Mouse (Mus musculus) layer of hippocampus, adult 2 months (tissue): Measurements from ENCODE around the gene Fam163b. TPM values are rescaled to one million over a fixed set of nuclear protein-coding genes. Genes with fewer than 3 reads are reported as not detected.

ENCODE experiments used
- DNase-seq, 2 experiments: peaks; one replicate each; pipeline ENCODE4 v3.0.0; 2022; ENCODE audit warnings: low spot score in 2 of 2
- H3K27ac ChIP-seq: fragments of 200-600 bp; 2 replicates; pipeline ENCODE4 v1.8.1; 2022
- H3K4me3 ChIP-seq: fragments of 200-600 bp; 2 replicates; pipeline ENCODE4 v1.8.1; 2022; ENCODE audit warnings: mild to moderate bottlenecking
- CTCF ChIP-seq: fragments of 200-600 bp; conservative IDR thresholded peaks from 2 replicates; pipeline ENCODE4 v1.8.1; 2022; ENCODE audit warnings: antibody characterized with exemption, mild to moderate bottlenecking, moderate library complexity
- long read RNA-seq, 2 experiments: library from polyadenylated mRNA; stranded (forward); transcript quantifications; one replicate each; pipeline ENCODE4 v2.0.0; 2021; ENCODE audit warnings: borderline mapping rate in 2 of 2
- total RNA-seq, 2 experiments: library from RNA; stranded (reverse); gene quantifications; 2 replicates each; pipeline ENCODE4 v1.2.3; 2021

Gene Fam163b
- total RNA-seq, result 100 to 1,000 TPM; 132 to 144 TPM
- long read RNA-seq, experiment 1, transcript Fam163b-201 (3 exons, 2,959 nt), result major isoform, 25 of 48 reads
- long read RNA-seq, experiment 1, partial matches to known transcripts, result 3 of 48 reads
- long read RNA-seq, experiment 1, other reads (novel, unspliced or antisense), result 20 of 48 reads
- long read RNA-seq, experiment 2, transcript Fam163b-201 (3 exons, 2,959 nt), result major isoform, 35 of 60 reads
- long read RNA-seq, experiment 2, partial matches to known transcripts, result 0 of 60 reads
- long read RNA-seq, experiment 2, other reads (novel, unspliced or antisense), result 25 of 60 reads

DNA sequence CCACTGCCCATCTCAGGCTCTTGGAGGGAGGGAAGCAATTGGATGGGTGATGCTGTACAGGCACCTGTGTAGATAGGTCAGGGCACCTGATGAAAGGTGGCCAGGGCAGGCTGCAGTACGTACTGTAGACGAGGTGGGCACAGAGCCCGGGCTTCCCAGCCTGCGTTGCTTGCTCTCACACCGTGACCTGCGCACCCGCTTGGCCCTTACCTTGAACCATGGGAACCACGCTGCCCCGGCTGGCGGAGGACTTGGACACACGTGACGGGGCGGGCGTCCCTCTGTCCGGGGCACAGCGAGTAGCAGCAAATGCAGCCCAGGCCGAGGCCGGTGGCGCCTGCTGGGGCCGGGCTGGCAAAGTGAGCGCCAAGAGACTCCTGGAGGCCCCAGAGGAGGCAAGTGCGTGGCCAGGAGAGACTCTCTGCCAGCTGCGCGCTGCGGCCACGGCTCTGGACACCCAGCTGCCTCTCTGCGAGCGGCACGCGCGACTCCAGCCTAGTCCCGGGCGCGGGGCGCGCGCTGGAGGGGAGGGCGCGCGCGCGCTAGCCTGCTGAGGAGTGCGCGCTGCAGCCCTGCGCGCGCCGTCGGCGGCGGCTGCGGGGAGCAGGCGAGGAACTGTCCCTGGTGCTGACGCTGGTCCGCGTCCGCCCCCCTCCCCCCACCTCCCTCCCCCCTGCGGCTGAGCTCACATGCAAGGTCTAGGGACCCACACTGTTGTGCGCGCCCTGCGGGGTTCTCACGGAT is at the start of gene Fam163b:
Fam163b (minus strand) TSS at position 542 of the 744 bp plus-strand sequence.
- DNase-seq, result peak in 1 of 2 experiments; percentile 55
- Histone ChIP-seq H3K4me3 (peak within 1 kb of the TSS; percentile 75), H3K27ac (peak within 1 kb of the TSS; percentile 95)
- TF ChIP-seq CTCF, result no peak

DNA sequence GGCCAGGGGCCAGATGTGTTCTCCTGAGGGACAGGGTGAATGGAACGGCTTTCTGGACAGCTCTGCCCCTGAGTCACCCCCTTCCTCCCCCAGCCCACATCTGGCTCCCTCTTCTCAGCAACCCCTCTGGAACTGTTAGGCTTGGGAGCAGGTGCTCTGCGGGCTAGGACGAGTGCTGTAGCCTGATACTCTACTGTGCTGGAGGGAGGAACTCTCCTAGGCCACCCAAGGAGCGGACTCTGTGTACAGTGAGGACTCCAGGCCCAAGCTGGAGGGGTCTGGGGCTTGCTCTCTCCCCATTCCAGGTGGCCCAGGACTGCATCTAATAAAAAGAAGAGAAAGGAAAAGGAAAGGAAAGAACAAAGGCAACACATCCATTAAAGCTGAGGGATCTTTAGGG is 47.7 kb upstream of the Fam163b start:
- no peak overlapping the region for H3K27ac ChIP-seq
- TF ChIP-seq CTCF, result no peak

DNA sequence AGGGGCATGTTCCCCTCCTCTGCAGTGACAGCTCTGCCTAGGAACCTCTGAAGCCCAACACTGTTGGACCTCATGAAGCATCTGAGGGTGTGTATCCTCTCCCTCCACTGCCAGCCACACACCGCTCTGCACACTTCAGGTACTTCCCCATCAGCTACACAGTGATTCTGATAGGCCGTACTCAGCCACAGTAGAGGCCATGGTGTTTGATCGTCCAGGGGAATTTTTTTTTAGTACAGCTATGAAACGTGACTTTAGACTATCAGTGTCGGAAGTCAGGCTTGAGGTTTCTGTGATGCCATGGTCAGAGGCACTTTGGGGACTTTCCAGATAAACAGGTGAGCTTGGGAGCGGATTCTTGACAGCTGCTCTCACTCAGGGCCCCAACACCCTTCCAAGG is 45.2 kb upstream of the Fam163b start:
- DNase-seq, result no peak
- Histone ChIP-seq H3K27ac (no peak overlapping the region), H3K4me3 (no peak overlapping the region)
- no peak for TF ChIP-seq CTCF

More for the DNA sequence above, 47.7 kb upstream of the Fam163b start:
- no peak for DNase-seq
- no peak overlapping the region for H3K4me3 ChIP-seq

DNA sequence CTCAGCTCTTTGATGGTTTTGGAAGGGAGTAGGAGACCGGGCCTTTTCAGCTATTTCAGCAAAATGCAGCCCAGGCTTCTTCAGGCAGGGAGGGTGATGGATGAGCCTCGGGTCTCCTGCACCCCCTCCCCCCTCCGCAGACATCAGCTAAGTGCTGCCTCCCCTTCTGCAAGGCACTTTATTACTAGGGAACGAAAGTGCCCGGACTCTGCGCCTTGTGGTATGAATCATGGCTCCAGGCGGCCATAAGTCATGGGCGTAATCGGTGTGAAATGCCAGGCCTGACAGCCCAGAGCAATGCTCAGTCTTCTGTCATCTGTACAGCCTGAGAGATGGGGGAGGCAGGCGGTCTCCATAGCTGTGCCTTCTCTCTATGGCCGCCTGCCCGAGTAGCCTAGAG is 41.4 kb upstream of the Fam163b start:
- Histone ChIP-seq H3K4me3 (no peak overlapping the region), H3K27ac (no peak overlapping the region)
- no peak for TF ChIP-seq CTCF
- DNase-seq, result no peak

DNA sequence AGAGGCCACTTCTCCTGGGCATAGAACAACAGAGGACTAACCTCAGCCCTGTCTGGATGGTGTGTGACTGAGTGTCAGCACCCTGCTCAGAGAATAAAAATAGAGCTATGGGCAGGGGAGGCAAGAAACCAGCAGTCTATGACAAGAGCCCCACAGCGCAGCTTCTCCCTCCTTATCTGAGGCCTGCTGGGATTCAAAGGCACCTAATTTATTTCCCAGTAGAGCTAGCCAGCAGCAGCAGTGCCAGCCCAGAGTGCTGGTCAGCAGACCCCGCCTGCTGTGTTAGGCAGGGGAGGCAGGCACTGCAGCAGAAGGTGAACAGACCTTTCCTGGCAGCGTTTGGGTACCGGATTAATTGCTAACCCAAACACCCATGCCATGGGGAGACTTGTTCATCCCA is 39.6 kb upstream of the Fam163b start:
- Histone ChIP-seq H3K27ac (no peak overlapping the region), H3K4me3 (no peak overlapping the region)
- DNase-seq, result no peak
- TF ChIP-seq CTCF, result no peak

DNA sequence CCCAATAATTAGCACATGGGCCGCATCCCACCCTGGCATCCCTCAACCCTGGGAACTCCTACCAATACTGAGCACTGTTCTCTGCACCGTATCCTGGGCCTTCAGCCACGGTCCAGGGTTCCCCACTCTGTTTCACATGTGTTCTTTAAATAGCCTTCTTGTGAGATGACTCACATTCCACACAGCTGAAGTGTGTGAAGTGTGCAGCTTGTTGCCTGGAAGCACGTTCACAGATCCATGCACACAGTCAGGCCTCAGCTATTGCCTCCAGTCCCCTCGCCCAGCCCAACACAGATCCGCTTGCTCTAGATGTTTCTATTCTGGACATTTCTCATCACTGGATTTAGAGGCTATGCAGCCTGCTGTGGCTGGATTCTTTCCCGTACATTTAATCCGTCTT is 36.8 kb upstream of the Fam163b start:
- no peak overlapping the region for H3K4me3 ChIP-seq
- no peak for DNase-seq
- H3K27ac ChIP-seq, result no peak overlapping the region
- no peak for TF ChIP-seq CTCF

DNA sequence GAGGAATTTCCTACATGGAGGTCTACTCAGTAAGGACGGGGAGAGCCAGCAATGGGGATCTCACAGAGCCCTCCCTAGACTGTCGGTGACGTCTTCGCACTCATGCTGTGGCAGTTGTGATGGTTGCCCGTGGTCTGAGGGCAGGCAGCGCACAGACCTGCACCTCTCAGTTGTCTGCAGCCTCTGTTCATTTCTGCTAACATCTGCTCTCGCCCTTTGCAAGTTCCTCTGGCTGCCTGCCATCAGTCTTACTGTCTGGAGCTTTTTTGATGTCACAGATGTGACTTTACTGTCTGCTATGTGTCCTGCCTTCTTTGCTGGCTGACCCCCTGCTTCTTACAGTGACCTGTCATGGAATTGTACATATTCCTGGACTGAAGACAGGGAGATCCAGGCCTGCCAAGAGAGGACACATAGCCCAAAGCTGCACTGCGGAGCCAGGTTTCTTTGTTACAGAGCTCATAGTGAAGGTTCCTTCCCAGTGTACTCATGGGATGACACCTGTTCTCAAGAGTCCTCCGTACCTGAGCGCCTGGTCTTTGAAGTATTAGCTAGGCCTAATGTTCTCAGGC is 33.5 kb upstream of the Fam163b start:
- H3K4me3 ChIP-seq, result no peak overlapping the region

DNA sequence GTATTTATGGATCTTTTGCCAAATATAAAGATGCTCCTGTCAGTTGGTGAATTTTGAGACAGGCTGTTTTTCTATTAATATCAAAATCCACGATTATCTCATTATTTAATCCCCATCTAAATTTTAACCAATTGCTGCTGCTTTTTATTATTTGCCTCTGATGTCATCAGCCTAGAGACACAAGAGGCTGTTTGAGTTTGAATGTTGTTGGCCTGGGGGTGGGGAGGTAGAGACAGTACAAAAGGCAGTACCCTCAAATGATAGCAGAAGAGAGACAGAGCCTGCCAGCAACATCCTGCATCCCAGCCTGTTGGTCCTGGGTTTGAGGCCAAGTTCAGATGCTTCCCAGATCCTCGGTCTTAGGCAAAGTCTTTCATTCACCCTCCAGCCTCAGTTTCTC is 32.0 kb upstream of the Fam163b start:
- H3K27ac ChIP-seq, result peak overlapping the region; percentile 86
- DNase-seq, result peak; percentile 35 to 43
- TF ChIP-seq CTCF, result no peak

More for the DNA sequence above, 33.5 kb upstream of the Fam163b start:
- no peak overlapping the region for H3K27ac ChIP-seq
- no peak for DNase-seq
- no peak for TF ChIP-seq CTCF

DNA sequence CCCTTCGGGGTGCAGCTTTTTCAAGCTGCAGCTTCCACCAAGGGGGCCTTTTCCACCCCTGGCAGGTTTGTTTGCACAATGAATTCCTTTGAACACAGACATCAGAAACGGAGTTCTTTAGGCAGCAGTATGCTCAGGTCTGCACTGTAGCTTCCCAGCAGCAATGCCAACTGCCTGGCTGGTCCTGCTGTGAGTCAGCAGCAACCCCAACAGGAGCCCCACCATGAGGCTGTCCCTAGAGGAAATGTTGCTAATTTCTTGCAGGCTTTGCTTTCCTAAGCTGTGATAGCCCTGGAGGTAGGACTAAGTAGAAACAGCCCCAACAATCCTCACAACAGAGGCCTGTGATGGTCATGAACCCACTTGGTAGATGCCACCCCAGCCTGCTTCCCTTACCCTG is 24.7 kb upstream of the Fam163b start:
- Histone ChIP-seq H3K27ac (peak overlapping the region; percentile 72), H3K4me3 (no peak overlapping the region)
- TF ChIP-seq CTCF, result peak; percentile 25; the same call in 1 of the 2 replicates
- peak in 1 of 2 experiments; percentile 36 for DNase-seq

More for the DNA sequence above, 32.0 kb upstream of the Fam163b start:
- no peak overlapping the region for H3K4me3 ChIP-seq

DNA sequence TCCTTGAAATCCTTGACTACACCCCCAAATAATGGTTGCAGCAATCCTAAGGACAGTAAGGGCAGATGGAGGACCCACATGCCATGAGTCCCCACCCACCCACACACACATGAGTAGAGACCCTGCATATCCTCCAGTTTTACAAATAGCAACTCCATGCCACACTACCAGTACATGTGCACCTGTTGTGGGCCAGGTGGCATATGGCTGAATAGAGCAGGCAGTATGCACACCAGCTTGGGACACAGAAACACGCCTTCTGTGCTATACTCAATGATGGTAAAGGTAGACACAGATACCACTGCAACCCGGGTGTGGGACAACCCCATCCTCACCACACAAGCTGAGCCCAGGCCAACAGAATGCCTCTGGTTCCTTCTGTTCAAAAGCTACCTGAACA is 23.8 kb upstream of the Fam163b start:
- H3K4me3 ChIP-seq, result no peak overlapping the region
- peak overlapping the region; percentile 85 for H3K27ac ChIP-seq
- no peak for TF ChIP-seq CTCF
- peak; percentile 58 to 65 for DNase-seq

DNA sequence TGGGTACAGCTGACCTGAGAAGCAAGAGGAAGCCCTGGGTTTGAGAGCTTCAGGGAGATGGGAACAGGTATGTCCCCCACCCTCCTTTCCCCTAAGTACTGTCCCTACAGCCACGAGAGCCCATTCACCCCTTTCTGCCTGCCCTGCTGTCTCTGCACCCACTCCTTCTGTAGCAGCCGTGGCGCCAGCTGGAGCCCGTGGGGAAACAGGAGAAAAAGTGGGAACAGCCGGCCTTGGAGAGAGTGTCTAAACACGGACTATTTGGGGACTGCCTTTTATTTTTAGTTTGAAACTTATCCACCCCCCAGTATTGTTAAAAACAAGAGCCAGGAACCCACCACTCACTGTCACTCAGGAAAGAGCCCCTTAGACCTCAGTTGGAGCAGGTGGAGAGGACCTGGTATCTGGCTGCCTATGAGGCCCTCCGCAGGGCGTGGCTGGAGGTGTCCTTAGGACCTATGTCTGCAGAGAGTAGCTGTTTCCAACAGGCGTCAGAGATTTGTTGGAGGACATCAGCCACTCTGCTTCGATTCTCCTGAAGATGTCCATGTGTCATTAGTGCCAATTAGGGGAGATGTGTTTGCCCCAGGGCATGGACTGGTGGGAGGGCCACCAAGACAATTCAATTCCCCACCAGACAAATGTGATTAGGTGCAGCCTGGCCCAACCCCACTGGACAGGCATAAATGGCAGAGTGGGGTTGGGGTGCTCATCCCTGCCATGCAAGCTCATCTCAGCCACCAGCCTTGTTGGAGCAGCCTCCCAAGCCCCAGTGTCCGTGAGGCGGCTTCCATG is 22.7 kb upstream of the Fam163b start, which contains the start of gene Dbh:
Dbh (plus strand) TSS at position 438 of the 795 bp plus-strand sequence.
- H3K4me3 ChIP-seq, result no peak within 1 kb of the TSS
- no peak for TF ChIP-seq CTCF
- peak within 1 kb of the TSS; percentile 85 for H3K27ac ChIP-seq
- DNase-seq, result peak; percentile 83 to 85

DNA sequence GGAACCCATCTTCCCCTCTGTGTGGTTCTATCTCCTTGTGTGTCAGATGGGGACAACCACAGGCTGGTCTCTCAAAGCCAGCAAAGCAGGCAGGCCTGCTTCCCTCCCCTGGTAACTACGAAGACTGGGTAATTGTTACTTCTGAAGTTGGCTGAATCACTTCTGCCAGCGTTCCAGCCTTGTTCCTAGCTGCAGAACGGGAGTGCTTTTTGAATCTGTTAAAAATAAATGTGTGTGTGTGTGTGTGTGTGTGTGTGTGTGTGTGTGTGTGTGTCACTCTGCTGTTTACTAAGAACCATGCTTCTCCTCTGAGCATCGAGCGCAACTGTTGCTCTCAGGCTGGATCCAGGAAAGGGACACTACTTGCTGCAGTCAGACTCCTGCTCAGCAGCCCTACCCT is 21.6 kb upstream of the Fam163b start:
- no peak for TF ChIP-seq CTCF
- no peak overlapping the region for H3K4me3 ChIP-seq

More for the DNA sequence above, 21.6 kb upstream of the Fam163b start:
- peak; percentile 48 to 55 for DNase-seq
- peak overlapping the region; percentile 85 for H3K27ac ChIP-seq
